Mouse (Mus musculus): ENCODE data around the gene Manbal. TPM values are rescaled to one million over a fixed set of nuclear protein-coding genes. Genes with fewer than 3 reads are reported as not detected.

Manbal gene
- polyA plus RNA-seq, 2 experiments from 2014 or later: 30.7 to 54.6 TPM

DNA sequence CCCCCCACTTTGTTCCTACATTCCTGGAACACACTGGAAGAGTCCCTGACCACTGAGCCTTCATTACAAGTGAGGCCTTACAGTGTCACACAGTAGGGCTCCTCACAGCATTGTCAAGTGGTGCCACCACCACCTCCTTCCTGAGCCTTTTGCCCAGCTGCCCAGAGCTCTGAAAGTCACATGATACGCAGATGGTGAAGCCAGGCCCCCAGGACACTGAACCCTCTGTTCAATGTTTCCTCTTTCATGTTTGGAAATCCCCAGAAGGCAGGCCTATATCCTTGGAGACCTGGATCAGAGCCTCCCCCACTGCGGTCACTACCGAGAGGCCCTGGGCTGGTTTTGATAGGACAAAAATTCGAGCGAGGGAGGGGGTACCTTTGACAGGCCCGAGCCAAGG lies 49.8 kb downstream of the Manbal start:
- ATAC-seq: no peak

DNA sequence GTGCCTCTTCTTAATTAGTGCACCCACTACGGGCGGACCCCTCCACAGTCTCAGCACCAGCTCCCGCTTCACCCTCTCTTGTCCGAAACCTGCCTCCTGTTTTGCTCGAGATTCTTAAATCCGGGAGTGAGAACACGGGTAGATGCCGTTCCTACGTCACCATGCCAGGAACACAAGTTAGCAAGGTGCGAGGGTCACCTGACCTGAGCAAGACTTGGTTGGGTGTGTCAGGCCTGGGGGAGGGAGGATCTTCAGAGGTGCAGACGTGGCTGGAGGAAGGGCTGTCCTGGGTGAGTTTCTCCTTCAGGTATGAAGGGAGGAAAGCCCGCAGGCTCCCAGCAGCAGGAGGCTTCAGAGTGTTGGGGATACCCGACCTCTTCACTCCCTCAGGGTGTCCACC lies 50.8 kb downstream of the Manbal start, which contains the start of gene Src:
Src (plus strand) TSS at position 239 of the 400 bp plus-strand sequence.
- ATAC-seq: no peak

DNA sequence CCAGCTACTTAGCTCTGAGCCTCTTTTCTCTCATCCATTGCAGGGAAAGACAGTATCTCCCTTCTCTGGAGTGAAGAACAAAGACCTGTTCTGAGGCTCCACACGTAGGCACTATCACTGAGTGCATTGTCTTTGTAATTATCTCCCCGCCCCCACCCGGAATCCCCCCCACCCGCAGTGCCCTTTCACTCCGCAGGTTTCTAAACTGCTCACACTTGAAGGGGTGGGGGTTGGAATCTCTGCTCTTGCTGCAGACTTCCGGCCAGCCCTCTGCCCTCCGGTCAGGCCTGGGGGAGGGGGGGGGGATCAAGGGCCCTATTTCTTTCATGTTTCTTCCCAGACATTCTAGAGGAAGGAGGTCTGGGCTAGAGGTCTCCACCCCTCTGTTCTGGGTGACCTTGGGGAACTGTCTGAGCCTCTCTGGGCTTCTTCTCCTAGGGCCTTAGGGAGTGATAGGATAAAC lies 51.2 kb downstream of the Manbal start:
- no peak for ATAC-seq

DNA sequence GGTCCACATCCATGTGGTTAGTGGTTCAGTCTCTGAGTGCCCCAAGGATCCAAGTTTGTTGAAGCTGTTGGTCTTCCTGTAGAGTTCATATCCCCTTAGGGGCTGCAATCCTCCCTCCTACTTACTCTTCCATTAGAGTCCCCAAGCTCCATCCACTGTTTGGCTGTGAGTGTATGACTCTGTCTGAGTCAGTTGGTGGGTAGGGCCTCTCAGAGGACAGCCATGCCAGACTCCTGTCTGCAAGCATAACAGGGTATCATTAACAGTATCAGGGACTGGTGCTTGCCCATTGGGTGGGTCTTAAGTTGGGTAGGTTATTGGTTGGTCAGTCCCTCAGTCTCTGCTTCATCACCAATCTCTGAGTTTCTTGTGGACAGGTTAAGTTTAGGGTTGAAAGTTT lies 52.1 kb downstream of the Manbal start:
- ATAC-seq: no peak

DNA sequence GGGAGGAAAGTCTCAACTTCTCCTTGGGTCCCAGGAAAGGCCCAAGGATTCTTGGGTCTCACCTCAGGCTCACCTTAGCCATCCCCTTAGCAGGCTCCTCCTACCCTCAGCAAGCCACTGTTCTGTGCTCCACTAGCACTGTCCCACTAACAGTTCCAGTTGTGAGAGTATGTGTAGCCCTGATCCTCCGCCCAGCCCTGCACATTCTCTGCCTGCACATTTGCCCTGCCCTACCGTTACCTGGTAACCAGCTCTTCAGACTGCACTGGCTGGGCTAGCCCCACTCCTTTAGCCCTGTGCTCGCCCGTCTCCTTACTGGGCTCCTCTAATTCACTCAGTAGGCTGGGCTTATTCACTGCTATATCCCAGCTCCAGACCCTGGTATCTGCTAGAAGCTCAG lies 53.0 kb downstream of the Manbal start:
- ATAC-seq: no peak

DNA sequence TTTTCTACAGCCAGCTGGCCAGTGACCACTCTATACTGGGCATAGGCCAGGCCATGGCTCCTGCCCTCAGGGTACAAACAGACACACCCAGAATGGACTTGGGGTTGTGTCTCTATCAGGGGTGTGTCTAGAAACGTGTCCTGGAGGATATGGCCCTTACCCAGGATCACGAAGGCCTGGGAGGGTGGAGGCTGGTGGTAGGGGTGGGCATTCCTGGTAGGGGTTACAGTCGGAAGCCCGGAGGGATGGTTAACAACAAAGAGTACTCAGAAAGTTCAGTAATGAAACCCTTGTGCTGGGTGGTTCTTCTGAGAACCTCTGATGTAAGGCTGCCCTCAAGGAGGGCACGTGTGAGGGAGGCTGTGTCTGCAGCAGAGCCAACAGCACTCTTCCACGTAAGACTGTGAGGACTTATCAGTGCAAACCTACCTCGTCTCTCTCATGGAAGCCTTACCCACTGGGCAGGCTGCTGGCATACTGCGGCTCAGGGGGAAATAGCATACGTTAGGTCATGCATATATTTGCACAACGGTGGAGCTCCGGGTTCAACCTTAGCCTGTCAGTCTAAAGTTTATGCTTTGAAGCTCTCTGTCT lies 54.8 kb downstream of the Manbal start:
- ATAC-seq: no peak

DNA sequence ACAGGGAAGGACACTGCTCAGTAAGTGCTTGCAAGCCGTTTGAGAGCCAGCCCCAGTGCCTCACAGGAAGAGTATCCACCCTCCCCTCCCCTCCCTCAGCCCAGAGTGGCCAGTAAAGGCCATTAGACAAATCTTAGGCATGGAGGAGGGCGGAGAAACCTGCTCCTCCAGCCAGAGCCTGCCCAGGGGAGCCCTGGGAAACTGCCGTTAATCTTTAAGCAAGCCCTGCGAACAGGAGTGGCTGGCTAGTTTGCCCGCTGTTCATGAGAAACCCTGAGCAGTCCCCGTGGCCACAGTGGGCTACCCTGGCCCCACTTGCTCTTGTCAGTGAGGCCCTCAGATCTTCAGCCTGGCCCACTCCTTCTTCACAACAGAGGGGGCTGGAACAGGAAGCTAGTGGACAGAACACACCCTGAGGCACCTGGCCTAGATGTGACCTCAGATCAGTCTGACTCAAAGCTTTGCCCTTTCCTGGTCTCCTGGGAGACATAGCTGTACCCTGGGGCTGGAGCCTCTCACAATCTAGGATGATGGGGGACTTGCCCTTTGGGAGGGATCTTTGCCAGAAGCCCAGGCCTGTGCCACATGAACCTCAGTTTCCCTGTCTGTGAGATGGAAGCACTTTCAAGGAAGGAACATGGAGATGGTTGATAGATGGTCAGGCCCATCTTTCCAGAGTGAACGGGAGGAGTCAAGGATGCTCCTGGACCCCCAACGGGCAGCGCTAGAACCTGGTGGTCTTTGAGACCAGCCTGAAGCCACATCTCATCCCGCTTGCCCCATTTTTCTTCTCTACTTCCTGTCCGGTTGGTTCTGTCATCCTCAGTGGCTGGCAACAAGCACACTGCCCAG lies 55.7 kb downstream of the Manbal start:
- ATAC-seq: no peak

DNA sequence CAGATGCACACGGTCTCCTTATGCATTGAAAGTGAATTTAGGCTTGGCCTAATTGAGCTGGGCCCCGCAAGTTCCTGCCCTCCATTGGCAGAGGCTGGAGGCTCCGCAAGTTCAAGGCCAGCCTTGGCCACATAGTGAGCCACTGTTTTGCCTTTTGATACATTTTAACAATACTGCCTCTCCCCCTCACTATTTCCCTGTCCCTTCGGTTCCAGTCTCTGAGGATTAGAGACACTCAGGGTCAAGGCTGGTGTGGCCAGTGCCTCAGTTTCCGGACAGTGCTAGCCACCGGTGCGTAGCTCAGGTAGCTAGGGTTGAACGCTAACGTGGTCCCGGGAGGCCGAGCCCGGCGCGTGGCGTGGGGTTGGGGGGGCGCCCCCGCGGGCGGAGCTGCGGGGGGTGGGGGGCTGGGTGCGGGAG lies 56.3 kb downstream of the Manbal start:
- ATAC-seq: no peak

DNA sequence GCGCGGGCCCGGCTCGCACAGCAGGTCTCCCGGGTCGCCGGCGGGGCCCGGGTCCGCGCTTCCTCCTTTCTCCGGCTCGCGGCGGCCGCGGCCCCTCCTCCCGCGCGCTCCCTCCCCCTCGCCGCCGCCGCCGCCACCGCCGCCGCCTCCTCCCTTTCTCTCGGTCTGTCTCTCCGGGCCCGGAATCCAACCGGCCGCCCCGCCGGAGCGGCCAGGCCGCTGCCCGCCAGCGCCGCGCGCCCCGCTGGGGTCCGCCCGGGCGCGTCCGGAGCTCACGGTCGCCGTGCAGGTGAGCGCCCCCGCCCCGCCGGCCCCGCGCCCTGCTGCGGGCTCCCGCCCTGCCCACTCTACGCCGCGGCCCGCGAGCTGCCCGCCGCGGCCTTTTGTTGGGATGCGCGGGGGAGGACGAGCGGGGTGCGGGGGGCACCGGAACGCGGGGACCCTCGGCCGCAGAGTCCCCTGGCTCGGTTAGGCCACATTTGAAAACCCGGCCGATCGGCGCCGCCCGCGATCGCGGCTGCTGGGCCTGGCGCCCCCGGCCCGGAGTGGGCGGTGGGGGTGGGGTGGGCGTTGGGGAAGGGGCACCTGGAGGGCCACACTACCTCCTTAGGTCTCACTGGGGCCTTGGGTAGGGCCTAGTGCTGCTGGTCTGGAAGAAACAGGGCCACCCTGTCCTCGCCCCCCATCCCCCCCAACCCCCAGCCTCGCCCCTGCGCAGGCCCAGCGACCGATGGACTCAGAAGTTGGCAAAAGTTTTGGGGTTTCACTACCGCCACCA lies 56.9 kb downstream of the Manbal start:
- ATAC-seq: peak; percentile 37

DNA sequence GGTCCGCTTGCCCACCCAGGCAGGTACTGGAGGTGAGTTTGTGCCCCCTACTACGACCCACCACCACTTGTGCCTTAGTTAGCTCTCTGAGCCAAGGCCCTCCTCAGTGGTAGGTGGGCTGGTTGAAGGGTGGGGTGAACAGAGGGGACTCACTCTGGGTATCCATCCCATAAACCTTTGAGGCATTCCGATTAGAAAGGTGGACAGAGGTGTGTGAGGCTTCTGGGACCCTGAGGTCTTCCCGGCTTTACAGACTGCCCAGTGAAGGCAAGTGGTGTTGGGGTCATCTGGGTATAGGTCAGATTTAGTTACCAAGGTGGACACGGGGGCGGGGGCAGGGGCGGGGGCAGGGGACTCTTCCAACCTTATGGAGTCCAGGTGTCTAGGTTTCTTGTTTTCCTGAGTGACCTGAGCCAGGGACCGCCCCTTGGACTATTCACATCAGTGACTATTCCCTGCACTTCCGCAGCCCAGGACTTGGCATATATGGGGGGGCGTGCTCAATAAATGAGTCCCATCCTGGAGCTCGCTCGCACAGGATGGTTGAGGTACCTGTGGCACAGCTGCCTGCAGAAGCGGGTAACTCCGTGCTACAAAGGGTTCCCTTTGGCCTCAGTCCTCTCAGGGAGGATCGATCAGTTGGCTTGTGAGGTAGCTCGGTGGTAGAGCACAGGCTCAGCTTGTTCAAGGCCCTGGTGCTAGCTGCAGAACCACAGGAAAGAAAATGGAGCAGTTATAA lies 57.7 kb downstream of the Manbal start:
- no peak for ATAC-seq

DNA sequence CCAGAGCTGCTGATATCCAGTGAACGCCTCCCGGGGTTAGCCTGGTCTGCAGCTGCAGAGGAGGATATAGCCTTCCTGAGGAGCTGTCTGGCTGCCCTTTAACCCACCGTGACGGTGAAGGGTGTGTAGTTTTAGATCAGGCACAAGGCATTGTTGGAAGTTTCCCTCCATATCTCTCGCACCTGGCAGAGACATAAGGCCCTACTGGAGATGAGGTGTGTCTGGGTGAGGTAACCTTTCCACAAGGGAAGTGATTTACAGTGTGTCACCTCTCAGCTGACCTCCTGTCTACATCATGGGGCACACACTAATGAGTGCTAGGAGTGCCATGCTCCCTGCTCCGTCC lies 58.2 kb downstream of the Manbal start:
- ATAC-seq: no peak

DNA sequence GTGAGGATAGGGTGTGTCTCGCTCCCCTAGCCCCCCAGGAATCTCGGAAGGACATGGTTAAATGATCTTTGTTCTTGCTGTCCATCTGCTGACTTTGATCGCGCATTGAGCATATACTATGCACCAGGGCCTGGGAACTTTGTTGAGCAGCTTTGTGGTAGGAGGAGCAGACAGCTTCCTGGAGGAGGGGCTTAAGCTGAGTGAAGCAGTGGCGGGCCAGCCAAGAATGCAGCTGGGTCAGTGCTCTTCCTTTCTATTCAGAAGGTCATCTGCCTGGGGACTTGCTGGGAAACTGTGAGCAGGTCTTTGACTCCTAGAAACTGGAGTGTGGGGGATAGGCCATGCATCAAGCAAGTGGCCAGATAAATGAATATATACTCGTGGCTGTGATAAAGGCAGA lies 58.8 kb downstream of the Manbal start:
- no peak for ATAC-seq

DNA sequence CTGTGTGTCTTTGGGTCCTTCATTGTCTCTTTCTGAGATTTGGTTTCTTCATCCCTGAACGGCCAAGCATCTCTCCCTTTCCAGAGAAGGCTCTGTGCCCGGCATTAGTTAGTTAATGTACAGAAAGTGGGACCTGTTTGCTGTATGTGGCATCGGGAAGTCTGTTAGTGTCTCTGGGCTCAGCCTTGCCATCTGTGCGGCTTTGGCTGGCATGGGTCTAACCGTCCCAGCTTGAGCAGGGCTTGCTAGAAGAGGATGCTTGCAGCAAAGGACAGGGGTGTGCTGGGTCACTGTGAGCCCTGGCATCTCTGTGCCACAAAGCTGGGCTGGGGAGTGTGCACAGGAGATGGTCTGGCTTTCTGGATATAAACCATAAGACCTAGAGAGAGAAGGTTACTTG lies 59.8 kb downstream of the Manbal start:
- no peak for ATAC-seq

DNA sequence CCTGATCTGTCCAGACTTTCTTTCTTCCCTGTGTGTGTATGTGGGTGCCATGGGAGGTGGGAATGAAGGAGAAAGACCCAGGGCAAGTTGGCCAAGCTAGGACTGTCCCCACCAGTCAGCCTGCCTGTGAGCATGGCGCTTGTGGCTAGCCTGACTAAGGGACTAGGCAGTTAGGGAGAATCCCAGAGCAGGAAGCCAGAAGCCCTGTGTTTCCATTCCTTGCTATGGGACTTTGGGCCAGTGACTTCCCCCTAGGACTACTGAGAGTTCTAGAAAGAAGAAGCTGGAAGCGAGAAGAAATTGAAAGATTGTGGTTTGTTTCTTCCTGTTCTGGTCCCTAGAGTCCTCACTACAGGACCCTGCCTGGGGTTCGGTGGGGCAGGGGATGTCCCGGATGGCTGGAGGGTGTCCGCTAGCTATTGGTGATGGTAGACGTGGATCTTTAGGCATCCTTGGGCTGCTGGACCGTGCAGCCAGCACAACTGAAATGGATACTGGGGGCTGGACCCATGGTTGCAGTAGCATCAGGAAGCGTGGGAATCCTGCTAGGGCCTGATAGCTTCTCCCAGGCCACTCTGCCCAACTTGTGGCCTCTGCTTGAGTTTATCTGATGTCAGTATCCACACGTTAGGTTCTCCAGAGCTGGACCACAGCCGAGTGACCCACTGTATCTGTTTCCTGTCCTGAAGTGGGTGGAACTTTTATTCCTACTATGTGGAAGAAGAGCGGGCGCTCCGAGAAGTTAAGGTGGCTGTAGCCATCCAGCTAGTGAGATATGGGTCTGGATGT lies 61.2 kb downstream of the Manbal start:
- no peak for ATAC-seq

DNA sequence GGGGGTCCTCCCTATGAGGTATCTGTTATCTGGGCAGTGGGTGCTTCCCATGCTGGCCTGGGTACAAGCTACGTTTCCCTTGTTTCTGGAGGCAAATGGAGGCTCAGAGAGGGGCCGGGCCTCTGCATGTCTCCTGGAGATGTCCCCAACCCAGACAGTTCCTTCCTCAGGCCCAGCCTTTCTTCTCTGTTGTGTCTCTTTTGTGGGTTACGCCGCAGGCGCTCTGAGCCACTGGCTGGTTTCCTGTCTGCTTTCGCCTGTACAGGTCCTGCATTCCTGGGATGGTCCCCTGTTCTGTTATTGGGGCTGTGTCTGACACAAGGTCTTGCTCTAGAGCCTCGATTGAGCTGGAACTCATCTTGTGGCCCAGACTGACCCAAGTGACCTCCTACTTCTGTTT lies 62.3 kb downstream of the Manbal start:
- ATAC-seq: peak; percentile 65

DNA sequence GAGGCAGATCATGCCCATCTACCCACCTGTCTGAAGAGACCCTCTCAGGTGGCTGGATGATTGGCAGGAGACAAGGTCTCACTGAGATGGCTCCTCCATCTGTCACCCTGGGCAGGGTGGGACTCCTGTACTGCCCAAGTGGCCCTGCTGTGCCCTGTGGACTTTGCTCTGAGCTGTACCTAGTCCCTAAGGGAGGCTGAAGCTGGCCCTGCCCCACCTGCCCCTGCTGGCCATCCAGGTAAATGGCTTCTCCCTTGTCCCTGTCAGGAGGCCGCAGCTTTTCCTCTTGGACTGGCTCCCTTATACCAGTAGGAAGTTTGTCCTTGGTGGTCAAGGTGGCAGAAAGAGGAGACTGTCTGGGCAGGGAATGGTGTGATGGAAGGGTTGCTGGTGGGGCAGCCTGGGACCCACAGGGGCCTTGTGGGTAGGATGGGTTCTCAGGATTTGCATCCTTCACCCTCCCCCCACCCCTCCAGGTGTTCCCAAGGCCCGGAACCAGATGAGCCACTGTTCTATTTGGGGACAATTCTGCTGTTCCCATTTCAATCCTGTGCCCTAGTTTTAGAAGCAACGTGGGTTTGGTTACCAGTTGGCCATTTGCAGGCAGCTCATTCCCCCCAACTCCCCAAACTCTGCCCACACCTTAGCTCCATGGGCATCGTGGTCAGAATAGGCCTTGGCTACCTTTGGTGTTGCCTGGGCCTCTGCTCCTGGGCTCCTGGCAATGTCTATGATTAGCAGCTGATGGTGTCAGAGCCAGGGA lies 63.5 kb downstream of the Manbal start:
- ATAC-seq: no peak

DNA sequence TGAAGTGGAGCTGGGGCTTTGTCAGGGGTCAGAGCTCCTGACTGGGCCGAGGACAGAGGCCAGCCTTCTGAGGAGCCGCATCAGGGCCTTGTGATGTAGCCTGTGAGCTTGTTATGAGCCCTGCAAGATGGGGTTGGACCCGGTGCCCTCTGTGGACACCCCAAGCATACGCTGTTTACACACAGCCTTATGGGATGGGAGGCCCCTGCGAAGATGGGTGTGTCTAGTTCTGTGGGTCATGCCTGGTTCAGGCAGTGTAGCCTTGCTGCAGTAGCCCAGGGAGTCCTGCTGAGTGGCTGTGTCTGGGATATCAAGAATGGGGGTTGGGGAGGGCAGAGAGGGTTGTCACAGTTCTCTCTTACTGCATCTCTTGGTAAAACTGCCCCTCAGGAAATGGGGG lies 64.5 kb downstream of the Manbal start:
- no peak for ATAC-seq

DNA sequence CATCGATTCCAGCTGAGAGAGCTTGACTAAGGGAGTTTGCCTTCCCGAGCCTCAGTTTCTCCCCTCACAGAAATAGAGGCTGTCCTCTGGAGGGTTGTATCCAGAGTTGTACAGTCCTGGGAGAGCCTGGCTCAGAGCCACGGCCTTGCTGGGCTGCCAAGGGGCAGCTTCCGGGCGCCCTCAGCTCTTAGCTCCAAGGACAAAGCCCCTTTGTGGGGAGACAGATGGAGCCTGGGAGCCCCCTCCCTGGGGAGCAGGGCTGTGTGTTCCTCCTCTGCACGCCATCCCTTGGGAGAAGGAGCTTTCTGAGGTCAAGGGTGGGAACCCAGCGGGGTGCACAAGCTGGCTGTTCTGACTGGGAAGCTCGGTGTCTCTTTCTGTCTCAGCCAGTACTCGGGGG lies 65.1 kb downstream of the Manbal start:
- no peak for ATAC-seq

DNA sequence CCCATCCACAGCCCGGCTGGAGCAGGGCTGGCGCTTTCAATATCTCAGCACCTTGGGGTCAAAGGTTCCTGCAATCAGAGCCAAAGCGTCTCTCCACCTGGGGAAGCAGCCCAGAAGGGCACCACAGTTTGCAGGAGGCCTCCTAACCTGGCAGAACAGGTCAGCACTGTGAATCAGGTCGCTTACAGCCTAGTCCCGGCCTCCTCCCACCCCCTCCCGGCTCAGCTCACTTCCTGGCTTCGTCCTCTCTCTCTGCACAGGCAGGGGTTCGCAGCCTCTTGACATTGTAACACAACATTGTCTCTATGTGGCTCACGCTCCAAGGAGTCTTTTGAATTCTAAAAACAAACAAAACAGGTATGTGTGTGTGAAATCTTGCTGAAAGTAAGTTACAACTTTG lies 66.6 kb downstream of the Manbal start:
- no peak for ATAC-seq

DNA sequence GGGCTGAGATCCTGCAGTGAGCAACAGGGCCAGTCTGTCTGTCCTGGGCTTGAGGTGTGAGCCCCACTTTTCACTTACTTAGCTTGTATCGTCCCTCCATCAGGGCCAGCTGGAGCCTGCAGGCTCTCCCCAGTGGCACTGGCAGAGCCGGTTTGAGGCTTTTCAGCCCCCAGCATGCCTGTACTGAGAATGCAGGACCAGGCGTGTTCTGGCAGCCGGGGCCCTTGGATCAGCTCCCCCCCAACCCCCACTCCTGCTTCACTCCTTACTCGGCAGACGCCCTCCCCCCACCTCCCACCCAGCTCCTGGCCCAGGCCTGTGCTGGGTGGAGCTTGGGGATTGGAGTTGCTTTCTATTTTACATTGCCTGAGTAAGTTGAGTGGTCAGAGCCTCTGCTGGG lies 67.1 kb downstream of the Manbal start:
- ATAC-seq: no peak

DNA sequence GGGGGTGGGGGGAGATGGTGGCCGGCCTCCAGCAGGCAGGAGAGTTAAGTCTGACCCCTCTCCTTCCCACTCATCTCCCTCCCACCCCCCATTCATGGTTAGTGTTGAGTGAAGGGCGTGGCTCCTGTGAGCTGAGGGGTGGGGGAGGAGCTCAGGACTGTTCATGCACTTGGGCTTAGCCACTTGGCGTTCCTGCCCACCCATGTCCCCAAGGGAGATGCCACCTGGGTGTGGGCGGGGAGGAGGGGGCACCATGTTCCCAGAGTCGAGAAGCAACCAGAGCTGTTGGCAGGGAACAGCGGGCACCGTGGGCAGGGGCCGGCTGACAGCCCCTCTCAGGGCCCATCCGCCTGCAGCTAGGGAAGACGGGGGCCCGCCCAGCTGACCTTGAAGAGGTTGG lies 69.1 kb downstream of the Manbal start:
- no peak for ATAC-seq

All from activated CD4-positive, CD25-positive, alpha-beta regulatory T cell, adult 4 months (primary cell).